ENCODE assay signal across 9 mouse cellular contexts in the genomic region with DNA sequence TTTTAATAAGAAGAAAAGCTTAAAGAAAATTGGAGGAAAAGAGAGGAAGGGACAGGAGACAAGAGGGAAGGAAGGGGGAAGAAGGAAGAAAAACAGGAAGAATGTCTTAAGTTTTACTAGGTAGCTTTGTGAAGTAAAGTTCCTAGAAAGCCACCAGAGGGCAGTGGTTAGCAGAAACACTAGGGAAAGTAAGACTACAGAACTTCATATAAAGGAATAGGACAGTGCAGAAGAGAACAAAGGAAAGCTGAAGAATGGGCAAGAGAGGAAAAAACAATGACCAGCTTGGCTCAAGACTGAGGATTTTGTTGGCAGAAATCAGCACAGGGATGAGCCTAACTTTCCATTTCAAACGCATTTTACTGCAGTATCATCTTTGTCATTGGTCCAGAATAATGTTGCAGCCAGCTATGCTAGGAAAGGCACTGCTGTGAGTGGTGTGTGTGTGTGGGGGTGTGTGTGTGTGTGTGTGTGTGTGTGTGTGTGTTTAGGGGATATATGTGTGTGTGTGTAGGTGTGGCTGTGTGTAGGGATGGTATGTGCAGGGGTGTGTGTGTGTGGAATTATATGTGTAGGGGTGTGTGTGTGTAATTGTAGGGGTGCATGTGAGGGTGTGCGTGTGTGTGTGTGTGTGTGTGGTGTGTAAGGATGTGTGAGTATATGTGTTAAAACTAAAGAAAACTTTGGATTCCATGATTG. TPM values are rescaled to one million over a fixed set of nuclear protein-coding genes. Genes with fewer than 3 reads are reported as not detected.
A peak's percentile ranks its signal among the peaks of the same experiment; 100 is the strongest.
DNase-seq lines count a peak whose midpoint lies in the region; ATAC-seq and TF ChIP-seq lines count a peak whose summit lies in the region.
"Had no signal": no experiment of that assay in that cellular context is flagged by ENCODE, and none has a peak within 500 bp of the region (broad histone marks: within the 10 kb centered on the region; RNA-seq: fewer than 3 reads in every experiment).

No protein-coding gene starts in this region.

- H3K9ac ChIP-seq in embryonic facial prominence, embryonic 14.5 days (ENCODE audit: low read depth, low read length) = no peak overlapping the region
- H3K9ac ChIP-seq in kidney, postnatal 0 days (ENCODE audit: low read depth, low read length) = no peak overlapping the region
- H3K9ac ChIP-seq in midbrain, embryonic 16.5 days (ENCODE audit: low read depth, low read length) = no peak overlapping the region
- H3K9ac ChIP-seq in intestine, embryonic 16.5 days (ENCODE audit: low read depth, low read length) = no peak overlapping the region

- WGBS in embryonic facial prominence, embryonic 14.5 days = 78% methylated on average over 2 of the region's 2 CpGs
- 74% methylated on average over 2 of the region's 2 CpGs for WGBS in kidney, postnatal 0 days
- WGBS in midbrain, embryonic 16.5 days = 73% methylated on average over 2 of the region's 2 CpGs
- WGBS in intestine, embryonic 16.5 days = 79% methylated on average over 2 of the region's 2 CpGs

- H3K27me3 ChIP-seq in embryonic facial prominence, embryonic 14.5 days (replicated peaks; ENCODE audit: control insufficient read depth, insufficient read depth, low read length) = no peaks in the 10 kb centered on the region
- H3K27me3 ChIP-seq in kidney, postnatal 0 days (ENCODE audit: insufficient read depth, low read length) = no peaks in the 10 kb centered on the region
- H3K27me3 ChIP-seq in midbrain, embryonic 16.5 days (ENCODE audit: control insufficient read depth, insufficient read depth, low read depth, low read length) = no peaks in the 10 kb centered on the region
- H3K27me3 ChIP-seq in intestine, embryonic 16.5 days (replicated peaks; ENCODE audit: control insufficient read depth, insufficient read depth, low read length) = no peaks in the 10 kb centered on the region

- H3K9me3 ChIP-seq in embryonic facial prominence, embryonic 14.5 days (ENCODE audit: control insufficient read depth, low read length) = no peaks in the 10 kb centered on the region
- H3K9me3 ChIP-seq in kidney, postnatal 0 days (replicated peaks; ENCODE audit: low read length) = no peaks in the 10 kb centered on the region
- no peaks in the 10 kb centered on the region for H3K9me3 ChIP-seq in midbrain, embryonic 16.5 days (replicated peaks; ENCODE audit: control insufficient read depth, low read length, poor library complexity, severe bottlenecking)
- H3K9me3 ChIP-seq in intestine, embryonic 16.5 days (ENCODE audit: control insufficient read depth, low read length) = no peaks in the 10 kb centered on the region

- no peak overlapping the region for H3K4me2 ChIP-seq in embryonic facial prominence, embryonic 14.5 days (ENCODE audit: low read depth, low read length)
- H3K4me2 ChIP-seq in kidney, postnatal 0 days (ENCODE audit: low read length) = no peak overlapping the region
- no peak overlapping the region for H3K4me2 ChIP-seq in midbrain, embryonic 16.5 days (ENCODE audit: low read length)
- no peak overlapping the region for H3K4me2 ChIP-seq in intestine, embryonic 16.5 days (ENCODE audit: low read depth, low read length)

- peak; percentile 76 for TF ChIP-seq CTCF in kidney, postnatal 0 days (IDR thresholded peaks at IDR 0.05; ENCODE audit: low read depth)

- DNase-seq in heart, adult 18-20 months = peak; percentile 24 to 57
- DNase-seq in heart, adult 9 months (ENCODE audit: low spot score in 2 of 2) = no peak
- peak; percentile 16 for DNase-seq in urinary bladder, postnatal 25 days (ENCODE audit: low spot score)
- DNase-seq in urinary bladder, postnatal 36 days (ENCODE audit: low spot score in 2 of 2) = no peak
- peak; percentile 71 for DNase-seq in embryonic facial prominence, embryonic 14.5 days (ENCODE audit: low spot score)
- peak; percentile 81 for DNase-seq in kidney, postnatal 0 days (ENCODE audit: low spot score)

- no peak overlapping the region for H3K27ac ChIP-seq in embryonic facial prominence, embryonic 14.5 days (replicated peaks; ENCODE audit: low read depth, low read length)
- no peak overlapping the region for H3K27ac ChIP-seq in kidney, postnatal 0 days
- no peak overlapping the region for H3K27ac ChIP-seq in midbrain, embryonic 16.5 days (ENCODE audit: low read length)
- H3K27ac ChIP-seq in intestine, embryonic 16.5 days (ENCODE audit: low read length) = no peak overlapping the region

- H3K4me1 ChIP-seq in embryonic facial prominence, embryonic 14.5 days (ENCODE audit: control insufficient read depth, insufficient read depth, low read length) = no peaks in the 10 kb centered on the region
- no peaks in the 10 kb centered on the region for H3K4me1 ChIP-seq in kidney, postnatal 0 days (replicated peaks; ENCODE audit: insufficient read depth, low read length)
- H3K4me1 ChIP-seq in midbrain, embryonic 16.5 days (ENCODE audit: control insufficient read depth, insufficient read depth, low read length) = no peaks in the 10 kb centered on the region
- no peaks in the 10 kb centered on the region for H3K4me1 ChIP-seq in intestine, embryonic 16.5 days (ENCODE audit: control insufficient read depth, insufficient read depth, low read length)

- no peaks in the 10 kb centered on the region for H3K36me3 ChIP-seq in embryonic facial prominence, embryonic 14.5 days (ENCODE audit: control insufficient read depth, insufficient read depth, low read length)
- H3K36me3 ChIP-seq in kidney, postnatal 0 days (ENCODE audit: insufficient read depth, low read length) = no peaks in the 10 kb centered on the region
- no peaks in the 10 kb centered on the region for H3K36me3 ChIP-seq in midbrain, embryonic 16.5 days (ENCODE audit: control insufficient read depth, insufficient read depth, low read length)
- no peaks in the 10 kb centered on the region for H3K36me3 ChIP-seq in intestine, embryonic 16.5 days (ENCODE audit: control insufficient read depth, insufficient read depth, low read length)

- H3K4me3 ChIP-seq in embryonic facial prominence, embryonic 14.5 days (ENCODE audit: low read depth, low read length) = no peak overlapping the region
- H3K4me3 ChIP-seq in kidney, postnatal 0 days (replicated peaks; ENCODE audit: low read depth, low read length) = no peak overlapping the region
- H3K4me3 ChIP-seq in midbrain, embryonic 16.5 days (ENCODE audit: low read depth, low read length) = no peak overlapping the region
- H3K4me3 ChIP-seq in intestine, embryonic 16.5 days (ENCODE audit: low read length) = no peak overlapping the region

- no peak for ATAC-seq in embryonic facial prominence, embryonic 14.5 days (ENCODE audit: low read depth)
- 0 out of 2 replicates have a peak, but pooled peaks have one; percentile 21 for ATAC-seq in kidney, postnatal 0 days (replicated peaks; ENCODE audit: low FRiP score, low read depth)
- ATAC-seq in midbrain, embryonic 16.5 days = peak; percentile 71
- no peak for ATAC-seq in intestine, embryonic 16.5 days

RNA-seq across cellular contexts. Expression of gene Rbm11, which starts 25.2 kb away (rescaled TPM):
- total RNA-seq in heart, adult 18-20 months (2021) = not detected
- polyA plus RNA-seq in embryonic facial prominence, embryonic 14.5 days (2014; fragmentation: Nextera tagmentation; extraction: Ambion mirVana) = 0.79 and 1.4 TPM in 2 replicates
- polyA plus RNA-seq in kidney, postnatal 0 days (2015; fragmentation: Nextera tagmentation; extraction: Ambion mirVana) = 0.45 and 0.55 TPM in 2 replicates
- polyA plus RNA-seq in midbrain, embryonic 16.5 days (2015; fragmentation: Nextera tagmentation; extraction: Ambion mirVana) = 3.1 TPM in 2 replicates
- 0.20 and 0.31 TPM in 2 replicates for polyA plus RNA-seq in intestine, embryonic 16.5 days (2015; fragmentation: Nextera tagmentation; extraction: Ambion mirVana)

RNA-seq across cellular contexts. Expression of gene Lipi, which starts 31.9 kb away (rescaled TPM):
- total RNA-seq in heart, adult 18-20 months (2021) = not detected
- 3.2 and 4.0 TPM in 2 replicates for polyA plus RNA-seq in embryonic facial prominence, embryonic 14.5 days (2014; fragmentation: Nextera tagmentation; extraction: Ambion mirVana)
- polyA plus RNA-seq in kidney, postnatal 0 days (2015; fragmentation: Nextera tagmentation; extraction: Ambion mirVana) = not detected in 2 replicates
- polyA plus RNA-seq in midbrain, embryonic 16.5 days (2015; fragmentation: Nextera tagmentation; extraction: Ambion mirVana) = not detected in 2 replicates
- polyA plus RNA-seq in intestine, embryonic 16.5 days (2015; fragmentation: Nextera tagmentation; extraction: Ambion mirVana) = not detected in 2 replicates
- total RNA-seq: adrenal gland, adult 18-20 months had no signal

Comparison
In these comparisons a context has a peak if more than half of its experiments do, and no peak if none do; other contexts are left out.
1. DNase-seq: peak in heart, adult 18-20 months (2 of 2), urinary bladder, postnatal 25 days (single experiment), embryonic facial prominence, embryonic 14.5 days (single experiment) and kidney, postnatal 0 days (single experiment); none in heart, adult 9 months (0 of 2) and urinary bladder, postnatal 36 days (0 of 2).
2. ATAC-seq: peak in kidney, postnatal 0 days (single experiment) and midbrain, embryonic 16.5 days (single experiment); none in embryonic facial prominence, embryonic 14.5 days (single experiment) and intestine, embryonic 16.5 days (single experiment).